Comparison of ENCODE assay signal across 7 mouse cellular contexts in the genomic region with DNA sequence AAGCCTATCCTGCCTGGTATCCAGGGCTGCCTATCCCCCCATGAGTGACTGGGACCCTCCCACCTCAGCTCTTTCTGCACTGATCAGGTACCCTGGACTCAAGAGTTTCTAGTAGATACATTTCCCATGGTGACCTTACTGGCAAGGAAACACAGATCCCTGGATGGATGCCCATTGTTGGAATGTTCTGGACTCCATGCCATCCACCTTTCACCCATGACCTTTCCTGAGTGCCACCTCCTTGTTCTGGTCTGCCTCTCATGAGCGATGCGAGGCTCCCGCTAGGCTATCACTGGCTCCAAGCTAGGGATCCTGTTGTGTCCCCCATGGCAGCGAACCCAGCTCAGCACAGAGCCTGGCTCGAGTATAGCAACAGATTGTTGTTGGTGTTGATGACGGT.
"Had no signal": no experiment of that assay in that cellular context is flagged by ENCODE, and none has a peak within 500 bp of the region (broad histone marks: within the 10 kb centered on the region; RNA-seq: fewer than 3 reads in every experiment).

No protein-coding gene starts in this region.

- H3K9me3 ChIP-seq: limb, embryonic 15.5 days; liver, embryonic 15.5 days; midbrain, embryonic 10.5 days; neural tube, embryonic 13.5 days had no signal

- H3K27ac ChIP-seq: hindbrain, postnatal 0 days; limb, embryonic 15.5 days; liver, embryonic 15.5 days; midbrain, embryonic 10.5 days; neural tube, embryonic 13.5 days had no signal

- H3K36me3 ChIP-seq: liver, embryonic 15.5 days had no signal

- H3K4me2 ChIP-seq: limb, embryonic 15.5 days; liver, embryonic 15.5 days; lung, embryonic 14.5 days; neural tube, embryonic 13.5 days had no signal

- H3K27me3 ChIP-seq: limb, embryonic 15.5 days; neural tube, embryonic 13.5 days had no signal

- H3K4me3 ChIP-seq: limb, embryonic 15.5 days; liver, embryonic 15.5 days; midbrain, embryonic 10.5 days; neural tube, embryonic 13.5 days had no signal

- H3K9ac ChIP-seq: limb, embryonic 15.5 days; liver, embryonic 15.5 days; lung, embryonic 14.5 days; neural tube, embryonic 13.5 days had no signal

- ATAC-seq: midbrain, embryonic 16.5 days had no signal
